In the genomic region with DNA sequence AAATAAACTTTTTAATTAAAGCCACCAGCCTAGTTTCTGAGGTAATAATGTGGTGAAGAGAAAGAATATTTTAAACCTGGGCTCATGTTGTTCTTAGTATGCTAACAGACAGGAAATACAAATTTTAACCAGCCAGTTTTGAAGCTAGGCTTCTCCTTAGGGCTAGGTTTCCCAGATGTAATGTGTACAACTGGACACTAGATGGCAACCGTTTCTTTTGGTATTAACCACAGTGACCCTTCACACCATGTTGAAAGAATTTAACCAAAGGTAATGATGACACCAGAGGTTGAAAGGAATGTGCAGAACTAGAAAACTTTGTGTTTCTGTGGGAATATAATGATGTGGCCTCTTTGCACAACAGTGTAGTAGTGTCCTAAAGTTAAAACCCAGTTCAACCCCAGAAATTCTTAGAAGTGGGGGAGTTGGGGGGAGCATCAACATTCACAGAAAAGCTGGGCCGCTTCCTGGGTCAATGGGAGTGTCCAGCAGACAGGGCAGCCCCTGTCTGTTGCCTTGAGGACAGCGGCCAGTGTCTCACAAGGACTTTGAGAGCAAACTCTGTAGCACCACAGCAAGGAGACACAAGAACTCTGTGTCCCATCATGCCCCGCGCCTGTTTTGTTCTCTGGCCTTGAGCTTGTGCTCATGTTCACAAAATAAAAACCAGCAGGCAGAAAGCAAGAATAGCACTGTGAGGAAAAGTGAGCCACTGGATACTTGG, we compare ENCODE assay signal across 8 mouse cellular contexts. TPM values are rescaled to one million over a fixed set of nuclear protein-coding genes. Genes with fewer than 3 reads are reported as not detected.
DNase-seq lines count a peak whose midpoint lies in the region; ATAC-seq and TF ChIP-seq lines count a peak whose summit lies in the region.

No protein-coding gene starts in this region.

- TF ChIP-seq RAD21 in MEL (IDR thresholded peaks at IDR 0.05; ENCODE audit: low read depth, low read length) = peak; percentile 72

- H3K36me3 ChIP-seq in MEL (ENCODE audit: control insufficient read depth in 1 of 2, insufficient read depth in 2 of 2, low read length in 2 of 2) = no peaks in the 10 kb centered on the region; a peak in 1 of 4 replicates
- no peaks in the 10 kb centered on the region for H3K36me3 ChIP-seq in hindbrain, postnatal 0 days (ENCODE audit: insufficient read depth, low read length)
- peaks cover 30% of the 10 kb centered on the region for H3K36me3 ChIP-seq in liver, postnatal 0 days (replicated peaks; ENCODE audit: insufficient read depth, low read length)

- H3K79me2 ChIP-seq in MEL (ENCODE audit: control insufficient read depth, insufficient read depth, low read length, poor library complexity) = no peaks in the 10 kb centered on the region

- TF ChIP-seq CTCF in layer of hippocampus, adult 2 months (conservative IDR thresholded peaks at IDR 0.05) = peak; percentile 87
- TF ChIP-seq CTCF in MEL (IDR thresholded peaks at IDR 0.05 in 2 of 3, conservative IDR thresholded peaks at IDR 0.05 in 1 of 3; ENCODE audit: control insufficient read depth in 1 of 3, insufficient read depth in 1 of 3, low read depth in 2 of 3, low read length in 3 of 3, poor library complexity in 1 of 3, severe bottlenecking in 1 of 3) = peak in 2 of 3 experiments; percentile 71 to 79; a peak in 4 of 6 replicates
- TF ChIP-seq CTCF in hindbrain, postnatal 0 days (IDR thresholded peaks at IDR 0.05; ENCODE audit: low read depth) = peak; percentile 77
- TF ChIP-seq CTCF in liver, postnatal 0 days (IDR thresholded peaks at IDR 0.05; ENCODE audit: low read depth) = peak; percentile 80

- H3K27me3 ChIP-seq in MEL (ENCODE audit: control insufficient read depth in 1 of 2, insufficient read depth in 2 of 2, low read length in 2 of 2) = no peaks in the 10 kb centered on the region
- no peaks in the 10 kb centered on the region for H3K27me3 ChIP-seq in hindbrain, postnatal 0 days (ENCODE audit: insufficient read depth, low read length)
- H3K27me3 ChIP-seq in liver, postnatal 0 days (ENCODE audit: insufficient read depth, low read length) = no peaks in the 10 kb centered on the region

- no peak overlapping the region for H3K4me3 ChIP-seq in layer of hippocampus, adult 2 months
- H3K4me3 ChIP-seq in MEL (ENCODE audit: control insufficient read depth in 1 of 2, insufficient read depth in 1 of 2, low read depth in 2 of 2, low read length in 2 of 2) = no peak overlapping the region
- H3K4me3 ChIP-seq in hindbrain, postnatal 0 days (ENCODE audit: low read length) = no peak overlapping the region
- no peak overlapping the region for H3K4me3 ChIP-seq in liver, postnatal 0 days (ENCODE audit: low read depth, low read length)

- TF ChIP-seq EP300 in MEL (IDR thresholded peaks at IDR 0.05; ENCODE audit: low read depth in 1 of 2, low read length in 2 of 2) = no peak
- no peak for TF ChIP-seq EP300 in liver, postnatal 0 days (IDR thresholded peaks at IDR 0.05; ENCODE audit: low read depth)

- H3K27ac ChIP-seq in layer of hippocampus, adult 2 months = no peak overlapping the region; the same call in 1 of the 2 replicates
- H3K27ac ChIP-seq in MEL (ENCODE audit: control insufficient read depth, low read depth, low read length) = no peak overlapping the region
- no peak overlapping the region for H3K27ac ChIP-seq in hindbrain, postnatal 0 days
- H3K27ac ChIP-seq in liver, postnatal 0 days (ENCODE audit: low read depth) = no peak overlapping the region

- no peak overlapping the region for H3K9ac ChIP-seq in MEL (ENCODE audit: control insufficient read depth, low read depth, low read length, poor library complexity, severe bottlenecking)
- no peak overlapping the region for H3K9ac ChIP-seq in hindbrain, postnatal 0 days (replicated peaks; ENCODE audit: low read length)
- no peak overlapping the region for H3K9ac ChIP-seq in liver, postnatal 0 days (replicated peaks)

- TF ChIP-seq POLR2A in MEL (IDR thresholded peaks at IDR 0.05; ENCODE audit: control insufficient read depth in 1 of 2, insufficient read depth in 1 of 2, low read depth in 1 of 2, low read length in 2 of 2, poor library complexity in 1 of 2) = no peak

- ATAC-seq in hindbrain, postnatal 0 days = peak; percentile 63
- ATAC-seq in liver, postnatal 0 days = peak; percentile 84

- H3K4me2 ChIP-seq in hindbrain, postnatal 0 days (ENCODE audit: low read depth, low read length) = no peak overlapping the region
- H3K4me2 ChIP-seq in liver, postnatal 0 days (ENCODE audit: low read depth, low read length) = no peak overlapping the region

- no peak for DNase-seq in layer of hippocampus, adult 2 months (ENCODE audit: low spot score in 2 of 2)
- DNase-seq in layer of hippocampus, postnatal 10 days (ENCODE audit: low spot score in 2 of 2) = no peak
- DNase-seq in MEL (ENCODE audit: low read depth, low spot score) = peak; percentile 72
- DNase-seq in cerebellum, postnatal 10 days = peak; percentile 73 to 82
- DNase-seq in hindbrain, postnatal 0 days (ENCODE audit: low spot score) = peak; percentile 89
- no peak for DNase-seq in liver, postnatal 0 days
- peak; percentile 48 for DNase-seq in retina, postnatal 7 days (ENCODE audit: low read depth, low spot score)
- no peak for DNase-seq in thymus, postnatal 36 days

- no peaks in the 10 kb centered on the region for H3K9me3 ChIP-seq in MEL (replicated peaks; ENCODE audit: insufficient read depth, low read length)
- H3K9me3 ChIP-seq in hindbrain, postnatal 0 days (ENCODE audit: low read length) = no peaks in the 10 kb centered on the region
- H3K9me3 ChIP-seq in liver, postnatal 0 days (ENCODE audit: low read length) = no peaks in the 10 kb centered on the region

- WGBS in hindbrain, postnatal 0 days = 68% methylated on average over 5 of the region's 5 CpGs
- 69% methylated on average over 5 of the region's 5 CpGs for WGBS in liver, postnatal 0 days (ENCODE audit: insufficient replicate concordance)

- no peaks in the 10 kb centered on the region for H3K4me1 ChIP-seq in MEL (ENCODE audit: control insufficient read depth in 1 of 2, insufficient read depth in 2 of 2, low read length in 2 of 2)
- peaks cover 4% of the 10 kb centered on the region for H3K4me1 ChIP-seq in hindbrain, postnatal 0 days (ENCODE audit: insufficient read depth, low read length)
- H3K4me1 ChIP-seq in liver, postnatal 0 days (ENCODE audit: insufficient read depth) = no peaks in the 10 kb centered on the region

TF ChIP-seq in MEL, 35 proteins besides CTCF, POLR2A, EP300 and RAD21:
- TF ChIP-seq POLR2AphosphoS5 (IDR thresholded peaks at IDR 0.05; ENCODE audit: borderline replicate concordance, low read depth, low read length) = no peak
- no peak for TF ChIP-seq ZKSCAN1 (IDR thresholded peaks at IDR 0.05; ENCODE audit: low read depth, low read length)
- TF ChIP-seq SMC3 (IDR thresholded peaks at IDR 0.05; ENCODE audit: low read depth, low read length) = peak; percentile 76
- no peak for TF ChIP-seq KAT2A (conservative IDR thresholded peaks at IDR 0.05; ENCODE audit: low read depth, low read length)
- TF ChIP-seq BHLHE40 (IDR thresholded peaks at IDR 0.05; ENCODE audit: borderline replicate concordance, low read depth, low read length) = no peak
- no peak for TF ChIP-seq MAX (IDR thresholded peaks at IDR 0.05; ENCODE audit: low read length)
- no peak for TF ChIP-seq NELFE (IDR thresholded peaks at IDR 0.05; ENCODE audit: low read depth, low read length)
- TF ChIP-seq MEF2A (IDR thresholded peaks at IDR 0.05; ENCODE audit: extremely low read depth, insufficient replicate concordance, low read depth, low read length, poor library complexity, severe bottlenecking) = no peak
TF ChIP-seq in MEL: peak in this region for 1.

RNA-seq across cellular contexts. Expression of gene Klhl8, which starts 54.6 kb away (rescaled TPM):
- total RNA-seq in layer of hippocampus, adult 2 months (2021) = 10 to 100 TPM; 30.4 to 32.7 TPM
- total RNA-seq in layer of hippocampus, postnatal 10 days (2021) = 10 to 100 TPM; 40.8 to 43.0 TPM
- total RNA-seq in MEL (2012; rRNA removed) = 5.1 and 6.2 TPM in 2 replicates
- 1 to 10 TPM in 1 of 2 experiments, not detected in 1; 5.6 TPM for polyA plus RNA-seq in MEL (2012; ENCODE audit: insufficient read depth in 1 of 2, insufficient read length in 2 of 2, low read depth in 1 of 2, low replicate concordance in 2 of 2, missing spikeins in 1 of 2)
- 38.7 and 40.1 TPM in 2 replicates for total RNA-seq in hindbrain, postnatal 0 days (2014; rRNA removed)
- polyA plus RNA-seq in hindbrain, postnatal 0 days (2015; fragmentation: Nextera tagmentation; extraction: Ambion mirVana) = 32.0 and 33.4 TPM in 2 replicates
- polyA plus RNA-seq in liver, postnatal 0 days (2015; fragmentation: Nextera tagmentation; extraction: Ambion mirVana) = 1.5 and 1.9 TPM in 2 replicates

Comparison
In these comparisons a context has a peak if more than half of its experiments do, and no peak if none do; other contexts are left out.
1. DNase-seq: peak in MEL (single experiment), cerebellum, postnatal 10 days (2 of 2), hindbrain, postnatal 0 days (single experiment) and retina, postnatal 7 days (single experiment); none in layer of hippocampus, adult 2 months (0 of 2), layer of hippocampus, postnatal 10 days (0 of 2), liver, postnatal 0 days (single experiment) and thymus, postnatal 36 days (0 of 2).
2. Peak in every context shown above with its lines, with median percentiles within 50 percentile points of each other: CTCF ChIP-seq.